In the genomic region with DNA sequence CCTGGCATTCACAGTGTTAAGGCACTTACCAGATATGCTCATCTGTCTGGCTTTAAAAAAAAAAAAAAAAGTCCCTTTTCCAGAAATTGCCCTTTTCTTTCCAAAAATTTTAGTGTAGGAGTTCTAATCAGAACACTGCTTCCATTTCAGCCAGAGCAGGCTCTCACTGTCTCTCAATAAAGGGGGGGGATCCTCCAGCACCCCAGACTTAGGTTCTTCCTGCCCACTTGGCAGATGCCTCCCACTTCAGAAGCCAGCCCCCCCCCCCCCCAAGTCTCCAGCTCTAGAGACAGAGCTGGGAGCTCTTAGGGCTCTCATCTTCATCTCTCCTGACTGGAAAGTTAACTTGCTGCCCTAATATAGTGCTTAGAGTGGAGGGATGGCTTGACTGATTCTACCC, we compare ENCODE assay signal across 22 mouse cellular contexts. TPM values are rescaled to one million over a fixed set of nuclear protein-coding genes. Genes with fewer than 3 reads are reported as not detected.
DNase-seq lines count a peak whose midpoint lies in the region; ATAC-seq and TF ChIP-seq lines count a peak whose summit lies in the region.
"Had no signal": no experiment of that assay in that cellular context is flagged by ENCODE, and none has a peak within 500 bp of the region (broad histone marks: within the 10 kb centered on the region; RNA-seq: fewer than 3 reads in every experiment).

No protein-coding gene starts in this region.

- H3K27me3 ChIP-seq in heart, embryonic 12.5 days (replicated peaks), result no peaks in the 10 kb centered on the region
- H3K27me3 ChIP-seq in lung, embryonic 14.5 days (ENCODE audit: insufficient read depth, low read length), result no peaks in the 10 kb centered on the region
- H3K27me3 ChIP-seq in limb, embryonic 14.5 days (ENCODE audit: control insufficient read depth, insufficient read depth, low read length), result no peaks in the 10 kb centered on the region
- H3K27me3 ChIP-seq: midbrain, embryonic 12.5 days; neural tube, embryonic 13.5 days had no signal

- DNase-seq in heart, adult 18-20 months, result no peak
- DNase-seq in lung, embryonic 14.5 days, result no peak
- no peak for DNase-seq in lung, adult 18-20 months
- DNase-seq in limb, embryonic 14.5 days (ENCODE audit: low spot score), result no peak
- no peak for DNase-seq in adrenal gland, postnatal 10 days
- DNase-seq: adrenal gland, adult 8-10 months; cerebellum, adult 9-10 months; embryo, embryonic 11 days; gastrocnemius, postnatal 36 days; kidney, postnatal 14 days; retina, postnatal 1 day had no signal

- TF ChIP-seq CTCF in lung, embryonic 14.5 days (IDR thresholded peaks at IDR 0.05; ENCODE audit: low read depth), result no peak
- no peak for TF ChIP-seq CTCF in cortical plate, adult 2 months (IDR thresholded peaks at IDR 0.05; ENCODE audit: extremely low read depth, insufficient read depth, low read length)

- peak overlapping the region; percentile 18; the same call in 1 of the 2 replicates for H3K4me2 ChIP-seq in heart, embryonic 12.5 days
- 0 out of 2 replicates have a peak overlapping the region, but pooled peaks have one; percentile 12 for H3K4me2 ChIP-seq in lung, embryonic 14.5 days
- H3K4me2 ChIP-seq in limb, embryonic 14.5 days (replicated peaks; ENCODE audit: low read depth, low read length, severe bottlenecking), result no peak overlapping the region
- H3K4me2 ChIP-seq: midbrain, embryonic 12.5 days; neural tube, embryonic 13.5 days had no signal

- H3K36me3 ChIP-seq in heart, embryonic 12.5 days, result no peaks in the 10 kb centered on the region
- H3K36me3 ChIP-seq in lung, embryonic 14.5 days (ENCODE audit: insufficient read depth), result no peaks in the 10 kb centered on the region
- H3K36me3 ChIP-seq in limb, embryonic 14.5 days (ENCODE audit: control insufficient read depth, insufficient read depth, low read length), result no peaks in the 10 kb centered on the region
- H3K36me3 ChIP-seq: G1E; midbrain, embryonic 12.5 days; neural tube, embryonic 13.5 days had no signal

- 0 out of 2 replicates have a peak, but pooled peaks cover 4% of the 10 kb centered on the region for H3K4me1 ChIP-seq in heart, embryonic 12.5 days (replicated peaks)
- no peaks in the 10 kb centered on the region for H3K4me1 ChIP-seq in lung, embryonic 14.5 days (ENCODE audit: insufficient read depth)
- peaks cover 8% of the 10 kb centered on the region for H3K4me1 ChIP-seq in cortical plate, adult 2 months (ENCODE audit: control insufficient read depth, insufficient read depth, low read length)
- no peaks in the 10 kb centered on the region for H3K4me1 ChIP-seq in limb, embryonic 14.5 days (ENCODE audit: control insufficient read depth, insufficient read depth, low read length)
- H3K4me1 ChIP-seq: neural tube, embryonic 13.5 days had no signal

- ATAC-seq in heart, embryonic 12.5 days (ENCODE audit: insufficient number of reproducible peaks, low FRiP score), result no peak
- ATAC-seq in lung, embryonic 14.5 days (ENCODE audit: insufficient read depth), result no peak
- no peak for ATAC-seq in limb, embryonic 14.5 days (ENCODE audit: low FRiP score, low read depth)
- ATAC-seq: intestine, embryonic 16.5 days had no signal

- no peak overlapping the region for H3K4me3 ChIP-seq in heart, embryonic 12.5 days
- no peak overlapping the region for H3K4me3 ChIP-seq in lung, embryonic 14.5 days (ENCODE audit: low read depth, low read length)
- H3K4me3 ChIP-seq in cortical plate, adult 2 months (ENCODE audit: insufficient read depth, low read length), result no peak overlapping the region
- H3K4me3 ChIP-seq in limb, embryonic 14.5 days (replicated peaks; ENCODE audit: low read length), result no peak overlapping the region
- H3K4me3 ChIP-seq: midbrain, embryonic 12.5 days; neural tube, embryonic 13.5 days had no signal

- no peak overlapping the region for H3K27ac ChIP-seq in heart, embryonic 12.5 days (ENCODE audit: poor library complexity, severe bottlenecking)
- H3K27ac ChIP-seq in lung, embryonic 14.5 days (ENCODE audit: low read depth), result no peak overlapping the region
- peak overlapping the region; percentile 51; the same call in 1 of the 2 replicates for H3K27ac ChIP-seq in cortical plate, adult 2 months (ENCODE audit: insufficient read depth, low read length)
- H3K27ac ChIP-seq in limb, embryonic 14.5 days (replicated peaks; ENCODE audit: low read depth, low read length), result no peak overlapping the region
- H3K27ac ChIP-seq: liver, embryonic 14.5 days; midbrain, embryonic 12.5 days; neural tube, embryonic 13.5 days had no signal

- peaks cover 4% of the 10 kb centered on the region; the same call in 1 of the 2 replicates for H3K9me3 ChIP-seq in heart, embryonic 12.5 days (replicated peaks)
- H3K9me3 ChIP-seq in lung, embryonic 14.5 days (ENCODE audit: low read depth, low read length), result no peaks in the 10 kb centered on the region
- H3K9me3 ChIP-seq in limb, embryonic 14.5 days (ENCODE audit: control insufficient read depth, low read length), result no peaks in the 10 kb centered on the region
- H3K9me3 ChIP-seq: midbrain, embryonic 12.5 days; neural tube, embryonic 13.5 days had no signal

- TF ChIP-seq POLR2A in cortical plate, adult 2 months (IDR thresholded peaks at IDR 0.05; ENCODE audit: extremely low read depth, insufficient read depth, low read length), result no peak
- TF ChIP-seq POLR2A in limb, embryonic 14.5 days (IDR thresholded peaks at IDR 0.05; ENCODE audit: borderline replicate concordance, extremely low read depth, insufficient read depth, insufficient read length), result no peak

- H3K9ac ChIP-seq in heart, embryonic 12.5 days, result no peak overlapping the region
- H3K9ac ChIP-seq in lung, embryonic 14.5 days, result no peak overlapping the region
- H3K9ac ChIP-seq in limb, embryonic 14.5 days (ENCODE audit: low read depth, low read length, severe bottlenecking), result 0 out of 2 replicates have a peak overlapping the region, but pooled peaks have one; percentile 0
- H3K9ac ChIP-seq: liver, embryonic 14.5 days; midbrain, embryonic 12.5 days; neural tube, embryonic 13.5 days had no signal

RNA-seq across cellular contexts. Expression of a gene that starts 10.8 kb away (rescaled TPM):
- not detected in 2 replicates for polyA plus RNA-seq in heart, embryonic 12.5 days (2016; fragmentation: Nextera tagmentation; extraction: Ambion mirVana)
- total RNA-seq in heart, adult 18-20 months (2021), result not detected
- polyA plus RNA-seq in lung, embryonic 14.5 days (2014; fragmentation: Nextera tagmentation; extraction: Ambion mirVana), result 0.91 and 1.7 TPM in 2 replicates
- 13.6 and 14.6 TPM in 2 replicates for polyA plus RNA-seq in cortical plate, adult 2 months (2012; rRNA removed)
- polyA plus RNA-seq in limb, embryonic 14.5 days (2012; rRNA removed), result 0.04 TPM in 1 of 2 replicates, not detected in the other
- polyA plus RNA-seq in limb, embryonic 14.5 days (2014; fragmentation: Nextera tagmentation; extraction: Ambion mirVana), result not detected in 2 replicates
- under 1 TPM; 0.72 to 0.79 TPM for total RNA-seq in adrenal gland, postnatal 10 days (2021)
- total RNA-seq: adrenal gland, adult 8-10 months had no signal
- polyA plus RNA-seq: G1E; midbrain, embryonic 12.5 days had no signal

RNA-seq across cellular contexts. Expression of a gene that starts 50.4 kb away (rescaled TPM):
- not detected in 2 replicates for polyA plus RNA-seq in heart, embryonic 12.5 days (2016; fragmentation: Nextera tagmentation; extraction: Ambion mirVana)
- total RNA-seq in heart, adult 18-20 months (2021), result not detected
- not detected in 2 replicates for polyA plus RNA-seq in lung, embryonic 14.5 days (2014; fragmentation: Nextera tagmentation; extraction: Ambion mirVana)
- 1.3 and 2.2 TPM in 2 replicates for polyA plus RNA-seq in cortical plate, adult 2 months (2012; rRNA removed)
- polyA plus RNA-seq in limb, embryonic 14.5 days (2012; rRNA removed), result 204 and 319 TPM in 2 replicates
- polyA plus RNA-seq in limb, embryonic 14.5 days (2014; fragmentation: Nextera tagmentation; extraction: Ambion mirVana), result 53.9 and 69.9 TPM in 2 replicates
- under 1 TPM in 1 of 2 experiments, not detected in 1; 0.81 TPM for total RNA-seq in adrenal gland, postnatal 10 days (2021)
- total RNA-seq: adrenal gland, adult 8-10 months; G1E; gastrocnemius, postnatal 36 days; layer of hippocampus, postnatal 10 days; left cerebral cortex, postnatal 36 days had no signal
- polyA plus RNA-seq: G1E; heart, embryonic 16.5 days; intestine, embryonic 16.5 days; liver, embryonic 14.5 days; midbrain, embryonic 12.5 days; urinary bladder, adult 2 months had no signal

RNA-seq across cellular contexts. Expression of a gene that starts 53.2 kb away (rescaled TPM):
- polyA plus RNA-seq in heart, embryonic 12.5 days (2016; fragmentation: Nextera tagmentation; extraction: Ambion mirVana), result 0.15 and 0.24 TPM in 2 replicates
- total RNA-seq in heart, adult 18-20 months (2021), result under 1 TPM; 0.12 to 0.33 TPM
- 1.1 and 1.5 TPM in 2 replicates for polyA plus RNA-seq in lung, embryonic 14.5 days (2014; fragmentation: Nextera tagmentation; extraction: Ambion mirVana)
- 293 and 323 TPM in 2 replicates for polyA plus RNA-seq in cortical plate, adult 2 months (2012; rRNA removed)
- 1.8 and 1.9 TPM in 2 replicates for polyA plus RNA-seq in limb, embryonic 14.5 days (2012; rRNA removed)
- polyA plus RNA-seq in limb, embryonic 14.5 days (2014; fragmentation: Nextera tagmentation; extraction: Ambion mirVana), result 1.0 and 1.3 TPM in 2 replicates
- total RNA-seq in adrenal gland, postnatal 10 days (2021), result 1 to 10 TPM; 2.3 to 5.1 TPM
- polyA plus RNA-seq: G1E had no signal

Comparison
In these comparisons a context has a peak if more than half of its experiments do, and no peak if none do; other contexts are left out.
1. RNA of a gene that starts 50.4 kb away (polyA plus RNA-seq): 53.9 to 319 TPM in limb, embryonic 14.5 days; 1.3 to 2.2 TPM in cortical plate, adult 2 months, not detected in heart, embryonic 12.5 days and not detected in lung, embryonic 14.5 days; every median in the first group is over 10 times any median in the second.
2. RNA of a gene that starts 53.2 kb away (polyA plus RNA-seq): 293 to 323 TPM in cortical plate, adult 2 months; 1.0 to 1.9 TPM in limb, embryonic 14.5 days, 1.1 to 1.5 TPM in lung, embryonic 14.5 days and 0.15 to 0.24 TPM in heart, embryonic 12.5 days; every median in the first group is over 10 times any median in the second.